Mouse (Mus musculus) ovary, postnatal 36 days (tissue): ENCODE results near the gene Recql5.
"Not testable (repeated sequence)": the region's sequence is repeated elsewhere in the genome, so short reads cannot be mapped to it uniquely, and the experiment has no call there.

Experiments
- DNase-seq: peaks from one replicate; pipeline ENCODE4 v3.0.0; 2022; ENCODE audit warnings: low spot score, mixed read lengths

The Recql5 gene

GRCm38 (mm10) chr11:115863895-115864294, 69.4 kb downstream of the Recql5 start:
- DNase-seq = no peak

- DNase-seq = peak; percentile 93
These were observed 73.9 kb downstream of the Recql5 start for GRCm38 (mm10) chr11:115859143-115859945.

- DNase-seq = no peak
These were observed 74.9 kb downstream of the Recql5 start, which contains the start of gene Myo15b for GRCm38 (mm10) chr11:115858354-115858753. Gene Myo15b (plus strand): TSS chr11:115858406.

- DNase-seq = no peak
These were observed 75.3 kb downstream of the Recql5 start for GRCm38 (mm10) chr11:115857936-115858335.

GRCm38 (mm10) chr11:115857146-115857545, 76.1 kb downstream of the Recql5 start:
- not testable (repeated sequence) for DNase-seq

GRCm38 (mm10) chr11:115854674-115855073, 78.6 kb downstream of the Recql5 start:
- no peak for DNase-seq

GRCm38 (mm10) chr11:115845819-115846218, 87.5 kb downstream of the Recql5 start:
- no peak for DNase-seq

GRCm38 (mm10) chr11:115844240-115844639, 89.0 kb downstream of the Recql5 start:
- no peak for DNase-seq

- DNase-seq = no peak
These were observed 89.4 kb downstream of the Recql5 start for GRCm38 (mm10) chr11:115843891-115844239.

- no peak for DNase-seq
These were observed 90.0 kb downstream of the Recql5 start for GRCm38 (mm10) chr11:115843141-115843890.
